Mouse (Mus musculus): ENCODE measurements around the gene Ube2j2. TPM values are rescaled to one million over a fixed set of nuclear protein-coding genes. Genes with fewer than 3 reads are reported as not detected.
A peak's percentile ranks its signal among the peaks of the same experiment; 100 is the strongest.

The Ube2j2 gene
- total and polyA plus RNA-seq, 3 experiments: 121 to 172 TPM; not detected in 1

- Histone ChIP-seq H3K27me3 (ENCODE audit: control insufficient read depth in 1 of 2, insufficient read depth in 2 of 2, low read length in 2 of 2) (no peaks in the 10 kb centered on the region), H3K4me3 (ENCODE audit: control insufficient read depth in 1 of 2, insufficient read depth in 1 of 2, low read depth in 2 of 2, low read length in 2 of 2) (no peak overlapping the region), H3K36me3 (ENCODE audit: control insufficient read depth in 1 of 2, insufficient read depth in 2 of 2, low read length in 2 of 2) (peaks cover 0 to 2% of the 10 kb centered on the region in 2 experiments; a peak in 1 of 4 replicates), H3K4me1 (ENCODE audit: control insufficient read depth in 1 of 2, insufficient read depth in 2 of 2, low read length in 2 of 2) (no peaks in the 10 kb centered on the region), H3K27ac (ENCODE audit: control insufficient read depth, low read depth, low read length) (no peak overlapping the region), H3K9me3 (replicated peaks; ENCODE audit: insufficient read depth, low read length) (no peaks in the 10 kb centered on the region), H3K9ac (ENCODE audit: control insufficient read depth, low read depth, low read length, poor library complexity, severe bottlenecking) (no peak overlapping the region), H3K79me2 (ENCODE audit: control insufficient read depth, insufficient read depth, low read length, poor library complexity) (no peaks in the 10 kb centered on the region)
- no peak for DNase-seq (ENCODE audit: low read depth, low spot score)
- TF ChIP-seq MEF2A (IDR thresholded peaks at IDR 0.05; ENCODE audit: extremely low read depth, insufficient replicate concordance, low read depth, low read length, poor library complexity, severe bottlenecking) (no peak), KAT2A (conservative IDR thresholded peaks at IDR 0.05; ENCODE audit: low read depth, low read length) (no peak), ZNF384 (IDR thresholded peaks at IDR 0.05; ENCODE audit: low read depth, low read length) (no peak)
Observed at GRCm38 (mm10) chr4:155903246-155903645, 40.4 kb upstream of the Ube2j2 start.

DNA sequence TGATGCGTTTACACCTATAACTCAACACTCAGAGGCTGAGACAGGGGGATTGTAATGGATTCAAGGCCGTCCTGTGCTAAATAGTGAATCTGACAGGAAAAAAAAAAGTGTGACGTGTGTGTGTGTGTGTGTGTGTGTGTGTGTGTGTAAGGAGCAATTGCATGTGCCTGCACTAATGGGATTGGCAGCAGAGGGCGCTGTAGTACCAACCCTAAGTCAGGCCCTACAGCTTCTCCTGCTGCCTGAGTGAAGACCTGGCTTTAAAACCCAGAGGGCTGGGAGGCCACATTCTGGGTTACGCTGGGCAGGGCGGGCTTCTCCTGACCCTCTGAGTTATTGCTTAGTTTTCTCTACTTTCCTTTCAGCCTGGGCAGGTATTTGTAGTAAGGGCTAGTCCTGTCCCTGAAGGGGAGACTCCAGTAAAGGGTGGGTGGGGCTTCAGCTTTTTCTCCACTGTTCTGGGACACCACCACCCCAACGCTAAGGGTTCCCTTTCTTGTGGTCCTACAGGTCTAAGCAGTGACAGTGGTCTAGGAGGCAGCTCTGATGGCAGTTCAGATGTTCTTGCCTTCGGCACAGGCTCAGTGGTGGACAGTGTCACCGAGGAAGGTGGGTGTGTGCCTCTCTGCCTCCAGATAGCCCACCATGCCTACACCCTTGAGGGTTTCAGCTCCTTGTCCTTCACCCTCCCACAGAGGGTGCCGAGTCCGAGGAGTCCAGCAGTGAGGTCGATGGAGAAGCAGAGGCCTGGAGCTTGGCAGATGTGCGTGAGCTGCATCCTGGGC lies 39.1 kb upstream of the Ube2j2 start:
- Histone ChIP-seq H3K4me3 (ENCODE audit: control insufficient read depth in 1 of 2, insufficient read depth in 1 of 2, low read depth in 2 of 2, low read length in 2 of 2) (no peak overlapping the region), H3K9me3 (replicated peaks; ENCODE audit: insufficient read depth, low read length) (no peaks in the 10 kb centered on the region), H3K79me2 (ENCODE audit: control insufficient read depth, insufficient read depth, low read length, poor library complexity) (no peaks in the 10 kb centered on the region), H3K27ac (ENCODE audit: control insufficient read depth, low read depth, low read length) (no peak overlapping the region), H3K9ac (ENCODE audit: control insufficient read depth, low read depth, low read length, poor library complexity, severe bottlenecking) (no peak overlapping the region), H3K27me3 (ENCODE audit: control insufficient read depth in 1 of 2, insufficient read depth in 2 of 2, low read length in 2 of 2) (no peaks in the 10 kb centered on the region), H3K36me3 (ENCODE audit: control insufficient read depth in 1 of 2, insufficient read depth in 2 of 2, low read length in 2 of 2) (peaks cover 0 to 2% of the 10 kb centered on the region in 2 experiments; a peak in 1 of 4 replicates), H3K4me1 (ENCODE audit: control insufficient read depth in 1 of 2, insufficient read depth in 2 of 2, low read length in 2 of 2) (no peaks in the 10 kb centered on the region)
- no peak for TF ChIP-seq MAFK (IDR thresholded peaks at IDR 0.05; ENCODE audit: borderline replicate concordance, low read depth, low read length)
- TF ChIP-seq USF1 (IDR thresholded peaks at IDR 0.05; ENCODE audit: low read depth, low read length): no peak
- TF ChIP-seq MEF2A (IDR thresholded peaks at IDR 0.05; ENCODE audit: extremely low read depth, insufficient replicate concordance, low read depth, low read length, poor library complexity, severe bottlenecking): no peak
- no peak for TF ChIP-seq MXI1 (IDR thresholded peaks at IDR 0.05; ENCODE audit: low read depth, low read length)
- TF ChIP-seq NELFE (IDR thresholded peaks at IDR 0.05; ENCODE audit: low read depth, low read length): no peak
- TF ChIP-seq GABPA (IDR thresholded peaks at IDR 0.05; ENCODE audit: low read depth, low read length): no peak
- TF ChIP-seq SMC3 (IDR thresholded peaks at IDR 0.05; ENCODE audit: low read depth, low read length): peak; percentile 30; the same call in 1 of the 2 replicates
- TF ChIP-seq MYC (IDR thresholded peaks at IDR 0.05; ENCODE audit: low read depth, low read length): no peak
- TF ChIP-seq RAD21 (IDR thresholded peaks at IDR 0.05; ENCODE audit: low read depth, low read length): peak; percentile 26
- no peak for TF ChIP-seq KAT2A (conservative IDR thresholded peaks at IDR 0.05; ENCODE audit: low read depth, low read length)
- no peak for TF ChIP-seq TBP (IDR thresholded peaks at IDR 0.05; ENCODE audit: low read depth, low read length)
- TF ChIP-seq NRF1 (IDR thresholded peaks at IDR 0.05; ENCODE audit: insufficient read depth, low read depth, low read length, poor library complexity, severe bottlenecking): no peak
- TF ChIP-seq UBTF (IDR thresholded peaks at IDR 0.05; ENCODE audit: borderline replicate concordance, insufficient read depth, low read depth, low read length): no peak
- peak; percentile 28 to 71 (median 53); a peak in 5 of 6 replicates for TF ChIP-seq CTCF (IDR thresholded peaks at IDR 0.05 in 2 of 3, conservative IDR thresholded peaks at IDR 0.05 in 1 of 3; ENCODE audit: control insufficient read depth in 1 of 3, insufficient read depth in 1 of 3, low read depth in 2 of 3, low read length in 3 of 3, poor library complexity in 1 of 3, severe bottlenecking in 1 of 3)
- TF ChIP-seq ETS1 (IDR thresholded peaks at IDR 0.05; ENCODE audit: low read depth, low read length): no peak
- peak; percentile 73 for DNase-seq (ENCODE audit: low read depth, low spot score)

Data from MEL (cell line).